Mouse (Mus musculus) right cerebral cortex, adult 2 months (tissue): ENCODE data around the gene Elane.
A peak's percentile ranks its signal among the peaks of the same experiment; 100 is the strongest.

Experiments used
- DNase-seq, 2 experiments: peaks; one replicate each; pipeline ENCODE4 v3.0.0; 2021 to 2022; ENCODE audit warnings: low spot score in 2 of 2

Gene Elane

GRCm38 (mm10) chr10:79857894-79858293 is 28.2 kb upstream of the Elane start:
- DNase-seq = no peak

DNA sequence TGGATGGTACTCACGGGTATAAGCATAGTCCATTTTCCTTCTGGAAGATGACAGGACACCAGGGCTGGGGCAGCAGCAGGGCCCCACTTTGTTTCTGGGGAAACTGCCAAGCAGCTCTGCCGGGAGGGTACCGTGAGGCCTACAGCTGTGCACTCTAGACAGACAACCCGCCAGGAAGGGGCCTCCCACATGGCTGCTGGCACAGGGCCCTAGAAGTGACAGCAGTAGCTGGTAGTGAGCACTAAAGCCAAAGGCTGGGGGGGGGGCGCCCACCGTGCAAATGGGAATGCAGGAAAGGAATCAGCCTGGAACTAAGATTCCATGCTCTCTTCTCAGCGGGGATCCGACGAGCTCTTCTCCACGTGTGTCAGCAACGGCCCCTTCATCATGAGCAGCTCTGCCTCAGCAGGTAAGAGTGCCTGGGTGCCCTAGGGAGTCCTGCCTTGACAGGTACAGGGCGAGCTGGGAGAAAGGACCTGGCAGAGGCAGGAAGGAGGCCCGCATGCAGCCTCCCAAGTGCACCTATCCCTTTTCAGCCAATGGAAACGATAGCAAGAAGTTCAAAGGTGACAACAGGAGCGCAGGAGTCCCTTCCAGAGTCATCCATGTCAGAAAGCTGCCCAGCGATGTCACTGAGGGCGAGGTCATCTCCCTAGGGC is 27.5 kb upstream of the Elane start:
- peak; percentile 69 to 77 for DNase-seq

DNA sequence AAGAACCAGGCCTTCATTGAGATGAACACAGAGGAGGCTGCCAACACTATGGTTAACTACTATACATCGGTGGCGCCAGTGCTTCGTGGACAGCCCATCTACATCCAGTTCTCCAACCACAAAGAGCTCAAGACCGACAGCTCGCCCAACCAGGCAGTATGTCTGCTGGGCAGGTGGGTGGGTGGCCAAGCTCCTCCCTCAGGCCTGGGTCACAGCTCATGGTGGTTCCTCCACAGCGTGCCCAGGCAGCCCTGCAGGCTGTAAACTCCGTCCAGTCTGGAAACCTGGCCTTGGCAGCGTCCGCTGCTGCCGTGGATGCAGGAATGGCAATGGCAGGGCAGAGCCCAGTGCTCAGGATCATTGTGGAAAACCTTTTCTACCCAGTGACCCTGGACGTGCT is 26.9 kb upstream of the Elane start:
- no peak for DNase-seq

GRCm38 (mm10) chr10:79860079-79860911 is 25.8 kb upstream of the Elane start:
- no peak for DNase-seq

GRCm38 (mm10) chr10:79861230-79862048 is 24.6 kb upstream of the Elane start:
- DNase-seq = no peak

DNA sequence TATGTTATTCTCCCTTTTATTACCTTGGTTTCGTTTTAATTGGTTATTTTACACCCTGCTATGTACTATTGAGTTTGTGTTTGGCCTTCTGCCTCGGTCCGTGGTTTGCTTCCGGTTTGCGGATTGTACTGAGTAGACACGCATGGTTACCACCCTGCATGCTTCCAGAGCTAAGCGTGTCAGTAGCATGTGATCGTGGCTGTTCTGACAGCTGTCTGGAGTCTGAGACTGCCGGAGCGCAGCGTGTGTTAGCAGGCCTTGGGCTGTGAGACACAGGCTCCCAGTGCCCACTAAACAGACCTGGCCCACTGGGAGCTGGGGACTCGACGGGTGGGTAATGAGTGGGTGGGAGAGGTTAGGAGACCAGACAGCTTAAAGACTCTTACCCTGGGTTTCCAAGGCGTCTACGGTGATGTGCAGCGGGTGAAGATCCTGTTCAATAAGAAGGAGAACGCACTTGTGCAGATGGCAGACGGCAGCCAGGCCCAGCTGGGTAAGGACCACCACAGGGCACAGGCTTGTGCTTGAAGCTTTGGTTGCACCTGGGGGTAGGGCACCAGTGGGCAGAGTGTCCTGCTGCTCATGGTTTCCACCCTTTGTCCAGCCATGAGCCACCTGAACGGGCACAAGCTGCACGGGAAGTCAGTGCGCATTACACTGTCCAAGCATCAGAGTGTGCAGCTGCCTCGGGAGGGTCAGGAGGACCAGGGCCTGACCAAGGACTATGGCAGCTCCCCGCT is 23.8 kb upstream of the Elane start:
- no peak for DNase-seq

DNA sequence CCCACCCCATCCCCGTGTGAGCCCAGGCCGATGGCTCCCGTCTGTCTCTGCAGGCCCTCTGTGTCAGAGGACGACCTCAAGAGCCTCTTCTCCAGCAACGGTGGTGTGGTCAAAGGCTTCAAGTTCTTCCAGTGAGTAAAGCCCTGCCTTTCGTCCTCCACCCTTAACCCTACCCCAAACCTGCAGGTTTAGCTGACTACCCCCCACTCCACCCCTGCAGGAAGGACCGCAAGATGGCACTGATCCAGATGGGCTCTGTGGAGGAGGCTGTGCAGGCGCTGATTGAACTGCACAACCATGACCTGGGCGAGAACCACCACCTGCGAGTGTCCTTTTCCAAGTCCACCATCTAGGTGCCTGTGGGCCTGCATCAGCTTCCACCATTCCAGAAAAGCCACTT is 23.1 kb upstream of the Elane start:
- no peak for DNase-seq

DNA sequence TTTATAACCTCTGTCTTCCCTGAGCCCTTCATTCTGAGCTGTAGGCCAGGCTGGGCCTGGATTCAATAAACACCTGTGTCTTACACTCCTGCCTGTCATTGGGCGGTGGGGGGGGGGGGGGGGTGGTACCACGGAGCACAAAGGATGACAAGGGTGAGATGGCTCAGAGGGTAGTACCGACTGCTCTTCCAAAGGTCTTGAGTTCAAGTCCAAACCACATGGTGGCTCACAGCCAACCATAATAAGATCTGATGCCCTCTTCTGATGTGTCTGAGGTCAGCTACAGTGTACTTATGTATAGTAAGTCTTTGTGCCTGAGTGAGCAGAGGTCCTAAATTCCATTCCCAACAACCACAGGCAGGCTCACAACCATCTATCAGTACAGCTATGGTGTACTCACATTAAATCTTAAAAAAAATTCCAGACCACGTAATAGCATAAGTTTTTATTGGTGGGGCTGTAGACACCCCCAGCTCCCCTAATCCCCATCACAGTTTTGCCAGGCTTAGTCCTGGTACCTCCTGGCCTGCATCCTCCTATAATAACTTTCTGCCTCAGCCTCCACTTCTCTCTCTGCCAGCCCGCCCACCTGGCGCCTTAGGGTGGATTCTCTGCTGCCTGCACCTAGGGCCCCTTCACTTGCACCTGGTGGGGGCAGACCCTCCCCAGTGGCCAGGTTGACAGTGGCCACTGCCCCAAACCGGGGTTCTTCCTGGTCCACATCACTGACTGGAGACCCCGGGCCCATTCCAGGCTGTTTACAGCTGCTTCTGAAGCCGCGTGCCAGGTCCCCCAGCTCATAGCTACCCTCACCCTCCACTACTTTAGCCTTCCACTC is 21.5 kb upstream of the Elane start:
- peak in 1 of 2 experiments; percentile 32 for DNase-seq

DNA sequence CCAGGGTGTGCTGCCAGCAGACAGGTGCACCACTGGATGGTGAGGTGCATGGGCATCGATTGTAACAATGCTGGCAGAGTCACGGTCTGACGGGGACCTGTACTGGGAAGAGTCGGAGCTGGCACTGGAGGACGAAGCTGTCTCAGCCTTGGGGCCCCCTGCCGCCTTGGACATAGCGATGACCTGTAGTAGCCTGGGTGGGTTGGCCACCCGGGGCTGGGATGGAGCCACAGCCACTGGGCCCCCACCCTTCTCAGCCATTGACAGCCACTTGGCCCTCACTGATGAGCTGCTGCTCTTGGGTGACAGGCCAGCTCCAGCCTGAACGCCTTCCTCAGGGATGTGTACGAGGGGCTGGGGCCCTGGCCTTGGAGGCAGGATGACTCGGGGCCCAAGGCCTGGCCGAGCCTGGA is 20.9 kb upstream of the Elane start:
- no peak for DNase-seq

- DNase-seq = no peak
Measured at GRCm38 (mm10) chr10:79865801-79866295, 20.2 kb upstream of the Elane start.

- no peak for DNase-seq
Measured at GRCm38 (mm10) chr10:79866601-79867000, 19.4 kb upstream of the Elane start.

GRCm38 (mm10) chr10:79871845-79872244 is 14.2 kb upstream of the Elane start:
- peak in 1 of 2 experiments; percentile 12 for DNase-seq

GRCm38 (mm10) chr10:79872862-79873261 is 13.2 kb upstream of the Elane start:
- no peak for DNase-seq

DNA sequence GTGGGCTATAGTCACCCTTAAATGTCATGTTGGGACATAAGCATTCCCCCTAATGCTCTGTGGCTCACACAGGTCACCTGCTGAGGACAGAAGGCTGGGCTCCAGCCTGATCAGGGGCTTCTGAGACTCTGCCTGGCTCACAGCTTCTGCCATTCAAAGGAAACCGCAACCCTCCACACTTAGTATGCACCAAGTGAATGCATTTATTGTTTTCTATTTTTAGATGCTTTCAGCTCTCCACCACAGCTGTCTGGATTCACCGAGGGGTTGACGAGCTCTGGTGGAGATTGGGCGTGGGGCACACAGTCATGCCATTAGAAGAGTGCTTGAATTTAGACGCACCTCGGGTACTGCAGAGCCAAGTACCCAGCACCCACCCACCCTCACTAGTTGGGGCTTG is 12.7 kb upstream of the Elane start:
- DNase-seq = no peak

DNA sequence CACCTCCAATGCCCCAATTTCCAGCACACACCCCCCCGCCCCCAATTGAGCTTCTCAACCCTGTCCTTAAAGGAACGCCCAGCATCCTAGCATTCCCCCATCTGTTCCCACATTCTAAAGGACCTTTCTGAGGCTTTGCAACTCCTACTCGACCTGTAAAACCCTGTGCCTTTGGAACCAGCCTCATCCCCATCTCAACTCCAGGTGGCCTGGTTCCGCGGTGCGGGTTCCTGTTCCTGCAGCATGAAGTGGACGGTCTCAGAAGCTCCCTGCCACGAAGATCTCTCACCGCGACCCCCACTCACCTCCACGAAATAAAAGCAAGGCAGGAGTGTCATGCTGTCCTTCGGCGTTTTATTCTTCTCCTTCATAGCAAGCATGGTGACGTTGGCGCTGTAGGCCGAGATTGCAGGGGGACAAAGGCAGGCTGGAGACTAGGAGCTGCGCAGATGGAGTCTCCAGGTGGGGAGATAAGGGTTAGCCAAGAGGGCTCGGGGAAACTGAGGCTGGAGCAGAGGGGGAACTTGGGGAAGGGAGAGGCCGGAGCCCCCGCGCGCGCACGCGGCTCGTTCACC is 12.2 kb upstream of the Elane start:
- no peak for DNase-seq

DNA sequence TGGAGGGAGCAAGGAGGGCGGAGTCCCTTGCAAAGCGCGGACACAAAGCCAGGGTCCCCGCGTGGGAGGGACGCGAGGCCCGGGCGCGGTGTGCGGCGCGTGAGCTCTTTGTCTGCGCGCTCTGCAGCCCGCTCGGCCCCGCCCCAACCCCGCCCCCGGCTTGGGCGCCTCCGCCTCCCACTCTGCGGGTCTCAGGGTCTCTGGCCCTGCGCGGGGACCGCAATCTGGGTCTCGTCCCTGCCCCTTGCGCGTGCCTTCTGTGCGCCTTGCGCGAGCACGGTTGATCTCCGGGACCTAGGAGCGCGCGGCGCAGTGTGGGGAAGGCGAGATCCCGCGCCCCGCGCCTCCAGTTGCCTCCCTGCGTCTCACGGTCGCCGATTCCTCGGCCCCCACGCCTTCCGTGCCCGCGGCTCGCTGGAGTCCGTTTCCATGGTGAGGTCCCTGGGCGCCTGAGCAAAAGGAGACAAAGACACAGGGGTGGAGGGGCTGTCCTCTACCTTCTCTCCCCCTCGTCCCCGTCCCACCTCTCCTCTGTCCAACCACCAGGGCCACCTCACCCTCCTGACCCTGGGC is 11.7 kb upstream of the Elane start, which contains the start of the genes Prtn3 and Plppr3:
Gene Prtn3, plus strand, starts transcription at position 187 of the 573 bp plus-strand sequence.
Gene Plppr3, minus strand, starts transcription at position 345 of the 573 bp plus-strand sequence.
- no peak for DNase-seq

GRCm38 (mm10) chr10:79877174-79877573 is 8.9 kb upstream of the Elane start:
- no peak for DNase-seq

DNA sequence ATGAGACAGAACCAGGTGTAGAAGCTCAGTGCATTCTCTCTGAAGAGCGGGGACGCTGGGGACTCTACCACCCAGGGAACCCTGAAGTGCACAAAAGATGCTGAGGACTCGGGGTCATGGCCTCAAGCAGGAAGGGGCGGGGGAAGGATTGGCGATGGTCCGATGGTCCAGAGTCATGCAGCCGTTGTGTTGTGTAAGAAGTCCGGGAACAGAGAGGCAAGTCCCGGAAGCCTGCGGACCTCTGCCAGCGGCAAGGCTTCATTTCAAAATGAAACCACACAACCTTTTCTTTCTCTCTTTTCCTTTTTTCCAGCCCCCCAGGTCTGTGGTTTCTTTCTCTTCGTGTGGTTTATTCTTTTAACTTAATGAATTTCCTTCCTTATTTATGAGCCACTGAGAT is 8.3 kb upstream of the Elane start:
- no peak for DNase-seq

DNA sequence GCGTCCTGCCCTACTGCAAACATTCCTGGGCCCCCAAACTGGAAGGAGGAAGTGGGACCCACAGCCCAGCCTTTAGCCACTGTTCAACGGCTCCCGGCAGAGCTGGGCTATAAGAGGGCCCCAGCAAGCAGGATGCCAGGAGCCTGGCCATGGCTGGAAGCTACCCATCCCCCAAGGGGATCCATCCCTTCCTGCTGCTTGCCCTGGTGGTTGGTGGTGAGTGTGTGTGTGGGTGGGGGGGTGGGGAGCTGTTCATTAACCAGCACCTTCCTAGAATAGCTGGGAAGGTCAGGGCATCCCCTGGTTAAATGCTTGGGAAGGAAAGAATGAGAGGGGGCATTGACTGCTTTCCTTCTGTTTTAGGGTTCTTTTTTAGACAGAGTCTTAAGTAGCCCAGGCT is 6.5 kb upstream of the Elane start:
- no peak for DNase-seq

- no peak for DNase-seq
Measured at GRCm38 (mm10) chr10:79880721-79881120, 5.3 kb upstream of the Elane start.
